Mouse (Mus musculus): Measurements from ENCODE around the gene Samm50. TPM values are rescaled to one million over a fixed set of nuclear protein-coding genes. Genes with fewer than 3 reads are reported as not detected.

Gene Samm50
- total RNA-seq, 2 experiments from 2014 or later: 93.6 to 102 TPM

- Histone ChIP-seq H3K4me3 (peak within 1 kb of the TSS; percentile 72), H3K27ac (peak within 1 kb of the TSS; percentile 97)
- TF ChIP-seq CTCF (conservative IDR thresholded peaks at IDR 0.05): no peak
- DNase-seq (ENCODE audit: low spot score in 2 of 2): no peak
Measured at GRCm38 (mm10) chr15:84231721-84232561, 39.9 kb downstream of the Samm50 start, which contains the start of gene Parvb. Gene Parvb, plus strand, starts transcription at chr15:84232043.

GRCm38 (mm10) chr15:84232609-84233008 is 40.6 kb downstream of the Samm50 start:
- H3K4me3 ChIP-seq: peak overlapping the region; percentile 72
- DNase-seq (ENCODE audit: low spot score in 2 of 2): no peak
- H3K27ac ChIP-seq: peak overlapping the region; percentile 97
- no peak for TF ChIP-seq CTCF (conservative IDR thresholded peaks at IDR 0.05)

- peak; percentile 60 for TF ChIP-seq CTCF (conservative IDR thresholded peaks at IDR 0.05)
- no peak for DNase-seq (ENCODE audit: low spot score in 2 of 2)
- Histone ChIP-seq H3K4me3 (peak overlapping the region; percentile 8; the same call in 1 of the 2 replicates), H3K27ac (peak overlapping the region; percentile 74; the same call in 1 of the 2 replicates)
Measured at GRCm38 (mm10) chr15:84234794-84235581, 42.9 kb downstream of the Samm50 start.

- Histone ChIP-seq H3K4me3 (no peak overlapping the region), H3K27ac (peak overlapping the region; percentile 74; the same call in 1 of the 2 replicates)
- no peak for TF ChIP-seq CTCF (conservative IDR thresholded peaks at IDR 0.05)
- no peak for DNase-seq (ENCODE audit: low spot score in 2 of 2)
Measured at GRCm38 (mm10) chr15:84235646-84236045, 43.6 kb downstream of the Samm50 start.

GRCm38 (mm10) chr15:84238552-84238951 is 46.5 kb downstream of the Samm50 start:
- TF ChIP-seq CTCF (conservative IDR thresholded peaks at IDR 0.05): no peak
- Histone ChIP-seq H3K27ac (no peak overlapping the region), H3K4me3 (no peak overlapping the region)
- no peak for DNase-seq (ENCODE audit: low spot score in 2 of 2)

- no peak for DNase-seq (ENCODE audit: low spot score in 2 of 2)
- H3K4me3 ChIP-seq: no peak overlapping the region
- no peak overlapping the region for H3K27ac ChIP-seq
- TF ChIP-seq CTCF (conservative IDR thresholded peaks at IDR 0.05): no peak
Measured at GRCm38 (mm10) chr15:84238991-84239401, 47.0 kb downstream of the Samm50 start.

- TF ChIP-seq CTCF (conservative IDR thresholded peaks at IDR 0.05): no peak
Measured at GRCm38 (mm10) chr15:84241520-84241919, 49.5 kb downstream of the Samm50 start.

GRCm38 (mm10) chr15:84245104-84245503 is 53.1 kb downstream of the Samm50 start:
- TF ChIP-seq CTCF (conservative IDR thresholded peaks at IDR 0.05): no peak
- no peak overlapping the region for H3K4me3 ChIP-seq
- H3K27ac ChIP-seq: peak overlapping the region; percentile 64
- no peak for DNase-seq (ENCODE audit: low spot score in 2 of 2)

More at GRCm38 (mm10) chr15:84241520-84241919, 49.5 kb downstream of the Samm50 start:
- DNase-seq (ENCODE audit: low spot score in 2 of 2): no peak
- no peak overlapping the region for H3K4me3 ChIP-seq
- no peak overlapping the region for H3K27ac ChIP-seq

GRCm38 (mm10) chr15:84246195-84246594 is 54.2 kb downstream of the Samm50 start:
- no peak for TF ChIP-seq CTCF (conservative IDR thresholded peaks at IDR 0.05)
- H3K4me3 ChIP-seq: no peak overlapping the region
- DNase-seq (ENCODE audit: low spot score in 2 of 2): no peak
- H3K27ac ChIP-seq: no peak overlapping the region

- no peak for DNase-seq (ENCODE audit: low spot score in 2 of 2)
- Histone ChIP-seq H3K4me3 (no peak overlapping the region), H3K27ac (no peak overlapping the region)
- peak; percentile 42 for TF ChIP-seq CTCF (conservative IDR thresholded peaks at IDR 0.05)
Measured at GRCm38 (mm10) chr15:84247309-84247708, 55.3 kb downstream of the Samm50 start.

GRCm38 (mm10) chr15:84251227-84251626 is 59.2 kb downstream of the Samm50 start:
- H3K27ac ChIP-seq: peak overlapping the region; percentile 44

GRCm38 (mm10) chr15:84252645-84253044 is 60.6 kb downstream of the Samm50 start:
- H3K27ac ChIP-seq: peak overlapping the region; percentile 93; the same call in 1 of the 2 replicates
- no peak for TF ChIP-seq CTCF (conservative IDR thresholded peaks at IDR 0.05)

More at GRCm38 (mm10) chr15:84251227-84251626, 59.2 kb downstream of the Samm50 start:
- DNase-seq (ENCODE audit: low spot score in 2 of 2): no peak
- no peak for TF ChIP-seq CTCF (conservative IDR thresholded peaks at IDR 0.05)
- no peak overlapping the region for H3K4me3 ChIP-seq

GRCm38 (mm10) chr15:84253757-84254156 is 61.7 kb downstream of the Samm50 start:
- no peak for TF ChIP-seq CTCF (conservative IDR thresholded peaks at IDR 0.05)
- peak in 1 of 2 experiments; percentile 55 for DNase-seq (ENCODE audit: low spot score in 2 of 2)
- Histone ChIP-seq H3K4me3 (no peak overlapping the region), H3K27ac (peak overlapping the region; percentile 93)

More at GRCm38 (mm10) chr15:84252645-84253044, 60.6 kb downstream of the Samm50 start:
- no peak overlapping the region for H3K4me3 ChIP-seq
- DNase-seq (ENCODE audit: low spot score in 2 of 2): no peak
